Mouse (Mus musculus) naive thymus-derived CD4-positive, alpha-beta T cell, adult 2 months (primary cell): ENCODE measurements around the gene Rassf5.

Experiments
- DNase-seq: peaks from one replicate; pipeline ENCODE4 v3.0.0-alpha.2; 2011; ENCODE audit warnings: low read depth

Gene Rassf5

GRCm38 (mm10) chr1:131245089-131245856, at the start of gene Rassf5:
TSS of gene Rassf5 (minus strand) at chr1:131245258.
- peak; percentile 67 for DNase-seq

- no peak for DNase-seq
Observed at GRCm38 (mm10) chr1:131293922-131294250, 48.8 kb upstream of the Rassf5 start.

GRCm38 (mm10) chr1:131293221-131293921, 48.3 kb upstream of the Rassf5 start:
- no peak for DNase-seq

- peak; percentile 87 for DNase-seq
Observed at GRCm38 (mm10) chr1:131290648-131291047, 45.6 kb upstream of the Rassf5 start.

GRCm38 (mm10) chr1:131288938-131289337, 43.9 kb upstream of the Rassf5 start:
- DNase-seq, result no peak

- DNase-seq, result no peak
Observed at GRCm38 (mm10) chr1:131287267-131287666, 42.2 kb upstream of the Rassf5 start.

GRCm38 (mm10) chr1:131286803-131287202, 41.7 kb upstream of the Rassf5 start:
- DNase-seq, result no peak

GRCm38 (mm10) chr1:131284616-131285015, 39.6 kb upstream of the Rassf5 start:
- no peak for DNase-seq

- no peak for DNase-seq
Observed at GRCm38 (mm10) chr1:131284167-131284566, 39.1 kb upstream of the Rassf5 start.

GRCm38 (mm10) chr1:131281731-131282130, 36.7 kb upstream of the Rassf5 start:
- DNase-seq, result no peak

- DNase-seq, result peak; percentile 75
Observed at GRCm38 (mm10) chr1:131280280-131280679, 35.2 kb upstream of the Rassf5 start.

- DNase-seq, result peak; percentile 45
Observed at GRCm38 (mm10) chr1:131279456-131279776, 34.4 kb upstream of the Rassf5 start, which contains the start of gene Ikbke. TSS of gene Ikbke (minus strand) at chr1:131279606.

GRCm38 (mm10) chr1:131278606-131279455, 33.8 kb upstream of the Rassf5 start:
- peak; percentile 63 for DNase-seq

GRCm38 (mm10) chr1:131276831-131277230, 31.8 kb upstream of the Rassf5 start:
- DNase-seq, result no peak

GRCm38 (mm10) chr1:131275577-131275976, 30.5 kb upstream of the Rassf5 start:
- no peak for DNase-seq

GRCm38 (mm10) chr1:131274725-131275539, 29.9 kb upstream of the Rassf5 start:
- DNase-seq, result no peak

- peak; percentile 89 for DNase-seq
Observed at GRCm38 (mm10) chr1:131269797-131270578, 24.9 kb upstream of the Rassf5 start.

GRCm38 (mm10) chr1:131268776-131269175, 23.7 kb upstream of the Rassf5 start:
- DNase-seq, result no peak

GRCm38 (mm10) chr1:131263905-131264304, 18.8 kb upstream of the Rassf5 start:
- no peak for DNase-seq

GRCm38 (mm10) chr1:131260309-131260656, 15.2 kb upstream of the Rassf5 start:
- peak; percentile 82 for DNase-seq
